Mouse (Mus musculus) left cerebral cortex, adult 2 months (tissue): ENCODE data around the gene Sumf1. TPM values are rescaled to one million over a fixed set of nuclear protein-coding genes. Genes with fewer than 3 reads are reported as not detected.

ENCODE experiments used
- DNase-seq, 2 experiments: peaks; one replicate each; pipeline ENCODE4 v3.0.0; 2021 to 2022; ENCODE audit warnings: low spot score in 2 of 2, mixed read lengths in 1 of 2; ENCODE audit errors: extremely low spot score in 1 of 2
- H3K27ac ChIP-seq: fragments of 200-600 bp; 2 replicates; pipeline ENCODE4 v1.8.1; 2022
- H3K4me3 ChIP-seq: fragments of 200-600 bp; 2 replicates; pipeline ENCODE4 v1.8.1; 2022
- CTCF ChIP-seq: fragments of 200-600 bp; IDR thresholded peaks from 2 replicates; pipeline ENCODE4 v1.8.1; 2022; ENCODE audit warnings: antibody characterized with exemption, mild to moderate bottlenecking, moderate library complexity
- intact Hi-C: fragments of 180-260 bp; cut with DNase I; formaldehyde crosslinking; loops from one replicate; pipeline ENCODE4 v1.15.1; 2025
- long read RNA-seq, 2 experiments: library from polyadenylated mRNA; stranded (forward); transcript quantifications; one replicate each; pipeline ENCODE4 v2.0.0; 2021; ENCODE audit warnings: borderline mapping rate in 2 of 2
- total RNA-seq, 2 experiments: library from RNA; stranded (reverse); gene quantifications; 2 replicates each; pipeline ENCODE4 v1.2.3; 2021

The Sumf1 gene
- total RNA-seq, result 10 to 100 TPM; 22.4 to 24.1 TPM
- long read RNA-seq, experiment 1, transcript Sumf1-201 (9 exons, 2,593 nt), result major isoform, 39 of 46 reads
- long read RNA-seq, experiment 1, partial matches to known transcripts, result 1 of 46 reads
- long read RNA-seq, experiment 1, other reads (novel, unspliced or antisense), result 6 of 46 reads
- long read RNA-seq, experiment 2, transcript Sumf1-201 (9 exons, 2,593 nt), result major isoform, 21 of 29 reads
- long read RNA-seq, experiment 2, partial matches to known transcripts, result 0 of 29 reads
- long read RNA-seq, experiment 2, other reads (novel, unspliced or antisense), result 8 of 29 reads

GRCm38 (mm10) chr6:108184847-108185684 is at the start of gene Sumf1:
TSS of gene Sumf1 (minus strand) at chr6:108185582.
- peak within 1 kb of the TSS; percentile 74 for H3K27ac ChIP-seq
- intact Hi-C loops, result no loop called here
- TF ChIP-seq CTCF, result no peak

GRCm38 (mm10) chr6:108234536-108234935 is 49.2 kb upstream of the Sumf1 start:
- no peak for TF ChIP-seq CTCF
- intact Hi-C loops, result no loop called here
- Histone ChIP-seq H3K4me3 (no peak overlapping the region), H3K27ac (no peak overlapping the region; the same call in 1 of the 2 replicates)
- DNase-seq, result no peak

More at GRCm38 (mm10) chr6:108184847-108185684, at the start of gene Sumf1:
- peak within 1 kb of the TSS; percentile 88 for H3K4me3 ChIP-seq
- DNase-seq, result peak; percentile 90 to 91

- DNase-seq, result no peak
- H3K4me3 ChIP-seq, result no peak overlapping the region
- no peak overlapping the region for H3K27ac ChIP-seq
- TF ChIP-seq CTCF, result no peak
- intact Hi-C loops, result no loop called here
Measured at GRCm38 (mm10) chr6:108233070-108233469, 47.7 kb upstream of the Sumf1 start.

- TF ChIP-seq CTCF, result peak; percentile 27
- no peak for DNase-seq
- intact Hi-C loops, result no loop called here
- no peak overlapping the region for H3K4me3 ChIP-seq
- no peak overlapping the region for H3K27ac ChIP-seq
Measured at GRCm38 (mm10) chr6:108231892-108232710, 46.7 kb upstream of the Sumf1 start.

GRCm38 (mm10) chr6:108230608-108231007 is 45.2 kb upstream of the Sumf1 start:
- no peak for TF ChIP-seq CTCF
- Histone ChIP-seq H3K4me3 (no peak overlapping the region), H3K27ac (no peak overlapping the region)
- DNase-seq, result no peak
- intact Hi-C loops, result no loop called here

GRCm38 (mm10) chr6:108228601-108229000 is 43.2 kb upstream of the Sumf1 start:
- DNase-seq, result no peak
- intact Hi-C loops, result no loop called here
- Histone ChIP-seq H3K27ac (no peak overlapping the region), H3K4me3 (no peak overlapping the region)
- no peak for TF ChIP-seq CTCF

GRCm38 (mm10) chr6:108228048-108228447 is 42.7 kb upstream of the Sumf1 start:
- no peak for TF ChIP-seq CTCF
- Histone ChIP-seq H3K27ac (no peak overlapping the region), H3K4me3 (no peak overlapping the region)
- DNase-seq, result no peak
- intact Hi-C loops, result no loop called here

GRCm38 (mm10) chr6:108227461-108227860 is 42.1 kb upstream of the Sumf1 start:
- no peak for DNase-seq
- intact Hi-C loops, result no loop called here
- TF ChIP-seq CTCF, result no peak
- H3K27ac ChIP-seq, result no peak overlapping the region
- H3K4me3 ChIP-seq, result no peak overlapping the region

GRCm38 (mm10) chr6:108226230-108226629 is 40.8 kb upstream of the Sumf1 start:
- DNase-seq, result no peak
- no peak overlapping the region for H3K27ac ChIP-seq
- intact Hi-C loops, result no loop called here
- TF ChIP-seq CTCF, result no peak
- no peak overlapping the region for H3K4me3 ChIP-seq

GRCm38 (mm10) chr6:108225027-108225426 is 39.6 kb upstream of the Sumf1 start:
- intact Hi-C loops, result no loop called here
- no peak overlapping the region for H3K27ac ChIP-seq
- TF ChIP-seq CTCF, result no peak
- no peak for DNase-seq
- no peak overlapping the region for H3K4me3 ChIP-seq

GRCm38 (mm10) chr6:108224361-108224760 is 39.0 kb upstream of the Sumf1 start:
- no peak overlapping the region for H3K27ac ChIP-seq
- no peak overlapping the region for H3K4me3 ChIP-seq
- intact Hi-C loops, result no loop called here
- no peak for TF ChIP-seq CTCF
- no peak for DNase-seq

GRCm38 (mm10) chr6:108222875-108223274 is 37.5 kb upstream of the Sumf1 start:
- intact Hi-C loops, result no loop called here
- TF ChIP-seq CTCF, result no peak
- no peak for DNase-seq
- Histone ChIP-seq H3K4me3 (no peak overlapping the region), H3K27ac (no peak overlapping the region)
